Mouse (Mus musculus): ENCODE measurements around the gene Immp2l.

Immp2l gene

DNA sequence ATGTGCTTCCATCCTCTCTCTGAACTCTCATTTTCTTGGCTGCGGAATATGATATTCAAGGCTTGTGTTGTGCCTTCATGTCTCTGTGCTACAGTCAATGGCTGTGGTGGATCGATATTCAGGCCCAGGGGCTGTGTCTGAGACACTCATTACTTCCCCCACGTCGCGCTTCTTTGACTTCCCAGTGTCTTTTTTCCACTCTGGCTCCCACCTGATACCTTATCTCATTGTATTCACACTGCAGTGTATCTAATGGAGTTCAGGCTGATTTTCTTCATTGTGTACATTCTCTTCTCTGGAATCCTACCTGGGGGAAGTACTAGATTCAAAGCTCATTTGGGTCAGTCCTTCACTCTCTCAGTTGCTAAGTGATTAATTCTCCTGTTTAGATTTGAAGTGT lies 27.1 kb downstream of the Immp2l start:
- DNase-seq, result no peak

GRCm38 (mm10) chr12:41052897-41053296 lies 29.0 kb downstream of the Immp2l start:
- DNase-seq, result no peak

GRCm38 (mm10) chr12:41054006-41054791 lies 30.3 kb downstream of the Immp2l start:
- peak; percentile 84 to 85 for DNase-seq

- DNase-seq, result no peak
Measured at GRCm38 (mm10) chr12:41055941-41056340, 32.1 kb downstream of the Immp2l start.

DNA sequence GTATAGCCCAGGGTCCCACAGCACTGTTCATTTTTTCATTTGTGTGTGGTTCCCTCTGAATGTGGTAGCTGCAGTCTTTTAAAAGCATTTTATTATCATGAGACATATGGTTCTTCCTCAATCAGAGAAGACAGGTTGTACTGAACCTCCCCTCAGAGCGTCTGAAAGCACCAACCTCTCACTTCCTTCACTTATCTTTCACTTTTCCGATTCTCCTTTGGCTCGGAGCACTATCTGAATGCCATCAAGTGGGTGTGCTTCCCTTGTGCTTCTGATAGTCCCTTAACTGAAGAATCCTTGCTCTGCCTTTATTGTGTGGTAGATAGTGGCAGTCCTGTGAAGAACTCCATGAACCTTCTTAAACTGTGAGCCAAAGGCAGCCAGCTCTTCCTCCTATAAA lies 39.4 kb downstream of the Immp2l start:
- no peak for DNase-seq

GRCm38 (mm10) chr12:41081843-41082242 lies 58.0 kb downstream of the Immp2l start:
- DNase-seq, result no peak

- no peak for DNase-seq
Measured at GRCm38 (mm10) chr12:41084370-41085089, 60.6 kb downstream of the Immp2l start.

DNA sequence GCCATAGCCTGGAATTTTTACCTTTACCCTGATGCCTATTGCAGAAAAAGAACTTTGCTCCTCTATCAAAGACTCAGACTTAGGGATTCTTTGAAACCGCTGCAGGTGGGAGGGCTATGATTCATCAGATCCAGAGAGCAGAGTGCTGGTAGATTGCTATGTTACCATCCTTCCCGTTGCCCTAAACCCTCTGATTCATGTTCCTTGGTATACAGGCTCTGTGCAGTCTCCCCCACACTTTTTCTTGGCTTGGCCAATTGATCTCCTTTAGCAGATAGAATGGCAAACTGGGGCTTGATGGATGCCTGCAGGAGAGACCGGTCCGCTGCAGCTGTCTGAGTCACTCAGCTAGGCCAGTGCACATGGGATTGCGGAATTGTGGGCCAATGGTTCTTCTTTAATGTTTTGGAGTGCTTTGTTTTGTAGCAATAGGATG lies 66.1 kb downstream of the Immp2l start:
- DNase-seq, result no peak

DNA sequence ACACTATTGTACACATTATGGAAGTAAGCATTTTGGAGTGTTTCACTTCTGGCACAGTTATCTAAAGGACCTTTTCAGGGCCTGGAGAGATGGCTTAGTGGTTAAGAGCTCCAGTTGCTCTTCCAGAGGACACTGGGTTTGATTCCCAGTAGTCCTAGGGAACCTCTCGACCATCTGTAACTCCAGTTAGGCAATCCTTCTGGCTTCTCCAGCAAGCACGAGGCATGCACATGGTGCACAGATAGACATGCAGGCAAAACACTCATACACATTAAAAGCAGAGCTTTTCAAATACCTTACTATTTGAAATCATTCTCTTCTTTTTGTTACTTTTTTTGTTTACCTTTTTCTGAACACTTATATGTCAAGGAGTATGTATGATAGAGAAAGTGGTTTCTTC lies 66.9 kb downstream of the Immp2l start:
- DNase-seq, result peak in 1 of 2 experiments; percentile 11

GRCm38 (mm10) chr12:41091316-41091715 lies 67.4 kb downstream of the Immp2l start:
- DNase-seq, result no peak

- DNase-seq, result no peak
Measured at GRCm38 (mm10) chr12:41096045-41096444, 72.2 kb downstream of the Immp2l start.

DNA sequence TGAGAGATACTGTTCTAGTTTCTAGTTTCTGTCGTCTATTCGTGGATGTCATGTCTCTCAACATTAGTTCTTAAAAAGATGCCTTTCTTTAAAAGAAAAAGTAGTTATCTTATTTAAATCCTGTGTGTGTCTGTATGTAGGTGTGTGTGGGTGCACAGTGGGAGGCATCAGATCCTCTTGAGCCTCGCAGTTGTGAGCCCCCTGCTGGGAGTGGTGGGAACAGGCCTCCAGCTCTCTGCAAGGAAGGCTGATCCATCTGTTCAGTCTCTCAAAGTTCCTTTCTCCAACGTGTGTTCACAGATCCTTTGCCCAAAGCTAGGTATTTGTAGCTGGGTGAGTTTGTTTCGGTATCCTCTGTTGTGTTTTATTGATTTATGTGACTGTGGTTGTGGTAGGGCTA lies 73.5 kb downstream of the Immp2l start:
- peak; percentile 21 to 35 for DNase-seq

GRCm38 (mm10) chr12:41109011-41109410 lies 85.1 kb downstream of the Immp2l start:
- no peak for DNase-seq

- peak; percentile 58 to 65 for DNase-seq
Measured at GRCm38 (mm10) chr12:41111456-41111855, 87.6 kb downstream of the Immp2l start.

GRCm38 (mm10) chr12:41112137-41112536 lies 88.2 kb downstream of the Immp2l start:
- no peak for DNase-seq

DNA sequence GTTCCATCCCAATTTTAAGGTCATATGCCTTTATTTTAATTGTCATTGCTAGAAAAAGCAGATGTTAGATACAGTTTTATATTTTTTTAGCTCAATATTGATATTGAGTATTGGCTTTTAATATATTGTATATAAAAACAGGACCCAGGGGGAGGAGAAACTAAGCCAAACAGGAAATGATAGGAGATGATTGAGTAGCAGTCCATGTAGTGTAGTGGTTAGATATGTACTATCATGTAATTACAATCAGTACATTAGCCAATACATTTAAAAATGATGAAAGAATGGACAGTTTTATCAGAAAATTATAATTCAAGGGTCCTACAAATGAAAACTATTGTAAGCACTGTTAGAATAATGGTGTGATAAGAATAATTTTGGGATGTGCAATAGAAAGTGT lies 94.5 kb downstream of the Immp2l start:
- DNase-seq, result no peak

DNA sequence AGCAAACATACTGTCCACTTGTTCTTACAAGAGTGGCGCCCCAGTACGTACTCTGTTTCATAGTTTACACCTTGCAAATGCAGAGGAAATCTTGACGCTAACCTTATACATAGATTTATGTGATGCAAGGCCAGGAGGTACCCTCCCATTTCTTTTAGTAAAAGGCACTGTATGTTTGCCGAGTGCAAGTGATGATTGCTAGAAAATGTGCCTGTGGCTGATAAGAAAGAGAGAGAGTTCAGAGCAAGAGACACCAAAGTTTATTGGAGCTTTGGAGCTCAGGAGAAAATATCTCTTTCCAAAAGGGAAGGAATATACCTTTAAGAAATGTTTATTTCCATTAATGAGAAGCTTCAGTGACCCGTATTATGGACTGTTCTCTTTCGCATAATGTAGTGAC lies 95.8 kb downstream of the Immp2l start:
- DNase-seq, result no peak

DNA sequence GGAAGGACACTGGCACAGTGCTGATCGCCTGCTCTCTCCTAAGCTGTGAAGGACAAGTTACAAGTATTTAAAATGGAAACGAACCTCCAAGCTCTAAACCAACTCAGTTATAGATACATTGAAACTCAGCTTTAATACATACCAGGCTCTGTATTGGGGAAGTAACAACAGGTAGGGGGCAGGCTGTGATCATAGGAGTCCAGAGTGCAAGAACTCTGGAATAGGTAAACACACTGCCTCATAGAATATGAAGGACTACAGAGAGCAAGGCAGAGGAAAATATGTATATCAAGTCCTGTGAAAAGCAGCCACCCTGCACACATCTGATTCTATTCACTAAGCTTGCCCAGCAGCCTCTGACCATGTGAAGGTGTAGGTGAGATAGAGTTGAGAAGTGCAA lies 99.3 kb downstream of the Immp2l start:
- no peak for DNase-seq

GRCm38 (mm10) chr12:41134885-41135284 lies 111.0 kb downstream of the Immp2l start:
- DNase-seq, result no peak

- no peak for DNase-seq
Measured at GRCm38 (mm10) chr12:41159543-41159942, 135.7 kb downstream of the Immp2l start.

GRCm38 (mm10) chr12:41167802-41168201 lies 143.9 kb downstream of the Immp2l start:
- no peak for DNase-seq

DNA sequence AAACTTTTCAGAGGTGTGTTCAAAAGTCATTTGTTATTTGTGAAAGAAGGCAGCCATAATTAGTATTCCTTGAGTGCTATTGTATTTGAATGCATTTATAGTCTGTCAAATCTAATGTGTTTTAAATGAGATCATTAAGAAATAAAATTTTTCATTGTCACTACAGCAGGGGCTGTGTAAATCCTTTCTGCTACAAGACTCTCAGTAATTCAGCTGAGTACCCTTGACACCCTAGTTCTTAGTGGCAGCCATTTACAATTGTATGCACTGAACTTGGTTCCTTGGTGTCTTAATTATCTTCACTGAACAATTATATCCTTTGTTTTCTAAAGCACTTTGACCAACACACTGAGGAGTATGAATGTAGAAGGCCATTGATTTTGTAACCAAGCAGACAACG lies 146.2 kb downstream of the Immp2l start:
- no peak for DNase-seq

GRCm38 (mm10) chr12:41182856-41183255 lies 159.0 kb downstream of the Immp2l start:
- no peak for DNase-seq

GRCm38 (mm10) chr12:41185060-41185459 lies 161.2 kb downstream of the Immp2l start:
- no peak for DNase-seq

Data from cerebellum, postnatal 14 days (tissue).